20 mouse cellular contexts compared by ENCODE assay signal in the genomic region with DNA sequence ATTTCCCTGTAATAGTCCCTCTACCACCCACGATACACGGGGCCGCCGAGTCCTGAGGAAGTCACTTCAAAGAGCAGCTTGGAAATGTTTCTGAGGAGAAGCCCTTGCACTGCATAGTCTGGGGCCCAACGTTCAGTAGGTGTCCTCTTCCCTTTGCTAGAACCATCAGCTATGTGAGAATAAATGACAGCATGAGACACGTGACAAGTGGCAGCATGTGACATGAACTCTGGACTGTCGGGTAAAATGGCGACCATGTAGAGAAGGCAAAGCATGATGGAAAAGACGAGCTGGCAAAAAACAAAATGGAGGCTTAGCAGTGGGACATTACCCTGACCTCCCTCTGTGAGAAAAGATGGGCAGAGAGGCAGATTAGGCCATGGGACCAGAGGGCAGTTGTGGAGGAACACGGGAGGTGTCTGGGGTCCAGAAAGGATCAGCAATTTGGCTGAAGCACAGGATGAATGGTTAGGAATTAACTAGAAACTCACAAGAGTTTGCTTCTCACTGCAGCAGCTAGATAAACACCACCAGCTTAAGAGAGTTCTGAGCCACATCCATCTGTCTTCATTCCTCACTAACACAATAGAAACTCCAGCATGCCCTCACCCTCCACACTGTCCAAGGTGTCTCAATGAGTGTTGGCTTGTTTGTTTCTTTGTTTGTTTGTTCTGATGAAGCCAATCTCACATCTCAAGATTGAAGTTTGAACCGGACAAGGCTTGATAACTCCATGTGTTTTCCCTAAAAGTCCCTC.
A peak's percentile ranks its signal among the peaks of the same experiment; 100 is the strongest.
DNase-seq lines count a peak whose midpoint lies in the region; ATAC-seq lines count a peak whose summit lies in the region.
"Had no signal": no experiment of that assay in that cellular context is flagged by ENCODE, and none has a peak within 500 bp of the region (broad histone marks: within the 10 kb centered on the region; RNA-seq: fewer than 3 reads in every experiment).

No protein-coding gene starts in this region.

- H3K9ac ChIP-seq in limb, embryonic 13.5 days, result no peak overlapping the region
- no peak overlapping the region for H3K9ac ChIP-seq in hindbrain, embryonic 12.5 days
- H3K9ac ChIP-seq: heart, embryonic 13.5 days; liver, embryonic 14.5 days; midbrain, embryonic 12.5 days; neural tube, embryonic 15.5 days had no signal

- peaks cover 4% of the 10 kb centered on the region; the same call in 1 of the 2 replicates for H3K36me3 ChIP-seq in embryonic facial prominence, embryonic 10.5 days (replicated peaks)
- H3K36me3 ChIP-seq in limb, embryonic 13.5 days, result peaks cover 5% of the 10 kb centered on the region
- H3K36me3 ChIP-seq in hindbrain, embryonic 12.5 days, result no peaks in the 10 kb centered on the region
- H3K36me3 ChIP-seq: midbrain, embryonic 12.5 days; neural tube, embryonic 15.5 days had no signal

- H3K4me1 ChIP-seq in embryonic facial prominence, embryonic 10.5 days, result 0 out of 2 replicates have a peak, but pooled peaks cover 2% of the 10 kb centered on the region
- peaks cover 25% of the 10 kb centered on the region for H3K4me1 ChIP-seq in limb, embryonic 13.5 days
- H3K4me1 ChIP-seq in hindbrain, embryonic 12.5 days, result no peaks in the 10 kb centered on the region
- H3K4me1 ChIP-seq: midbrain, embryonic 12.5 days had no signal

- ATAC-seq in frontal cortex, adult (ENCODE audit: low TSS enrichment), result peak; percentile 34
- ATAC-seq in limb, embryonic 13.5 days (ENCODE audit: low FRiP score, low read depth), result no peak
- ATAC-seq in hindbrain, embryonic 12.5 days (ENCODE audit: low FRiP score), result no peak
- ATAC-seq: activated CD4-positive, CD25-positive, alpha-beta regulatory T cell, adult 4 months; hindbrain, postnatal 0 days had no signal

- DNase-seq in frontal cortex, postnatal 10 days (ENCODE audit: low spot score in 2 of 2), result no peak
- peak; percentile 4 for DNase-seq in embryonic facial prominence, embryonic 10.5 days (ENCODE audit: low spot score)
- DNase-seq in kidney, adult 9 months, result peak; percentile 88
- DNase-seq in right cerebral cortex, postnatal 10 days (ENCODE audit: low spot score in 2 of 2), result no peak
- DNase-seq: B cell, adult 2 months; cerebellum, adult 9-11 months; embryo, embryonic 11 days; heart, postnatal 36 days; layer of hippocampus, postnatal 36 days; thymus, postnatal 36 days had no signal

- WGBS in embryonic facial prominence, embryonic 10.5 days, result 88% methylated on average over 11 of the region's 11 CpGs
- WGBS in limb, embryonic 13.5 days, result 87% methylated on average over 11 of the region's 11 CpGs
- WGBS in hindbrain, embryonic 12.5 days, result 84% methylated on average over 11 of the region's 11 CpGs

- no peaks in the 10 kb centered on the region for H3K9me3 ChIP-seq in embryonic facial prominence, embryonic 10.5 days
- H3K9me3 ChIP-seq in limb, embryonic 13.5 days, result no peaks in the 10 kb centered on the region
- H3K9me3 ChIP-seq in hindbrain, embryonic 12.5 days (replicated peaks), result no peaks in the 10 kb centered on the region
- H3K9me3 ChIP-seq: heart, embryonic 13.5 days; midbrain, embryonic 12.5 days; neural tube, embryonic 15.5 days had no signal

- no peak overlapping the region for H3K27ac ChIP-seq in embryonic facial prominence, embryonic 10.5 days (replicated peaks)
- peak overlapping the region; percentile 77 for H3K27ac ChIP-seq in limb, embryonic 13.5 days
- no peak overlapping the region for H3K27ac ChIP-seq in hindbrain, embryonic 12.5 days
- H3K27ac ChIP-seq: heart, embryonic 13.5 days; hindbrain, postnatal 0 days; liver, embryonic 14.5 days; midbrain, embryonic 12.5 days; neural tube, embryonic 15.5 days had no signal

- no peak overlapping the region for H3K4me2 ChIP-seq in limb, embryonic 13.5 days (replicated peaks)
- no peak overlapping the region for H3K4me2 ChIP-seq in hindbrain, embryonic 12.5 days (replicated peaks)
- H3K4me2 ChIP-seq: heart, embryonic 13.5 days; midbrain, embryonic 12.5 days; neural tube, embryonic 15.5 days had no signal

- H3K27me3 ChIP-seq in embryonic facial prominence, embryonic 10.5 days (replicated peaks; ENCODE audit: low read depth, poor library complexity, severe bottlenecking), result no peaks in the 10 kb centered on the region
- no peaks in the 10 kb centered on the region for H3K27me3 ChIP-seq in limb, embryonic 13.5 days
- H3K27me3 ChIP-seq in hindbrain, embryonic 12.5 days, result no peaks in the 10 kb centered on the region
- H3K27me3 ChIP-seq: heart, embryonic 13.5 days; midbrain, embryonic 12.5 days; neural tube, embryonic 15.5 days had no signal

- no peak overlapping the region for H3K4me3 ChIP-seq in embryonic facial prominence, embryonic 10.5 days
- no peak overlapping the region for H3K4me3 ChIP-seq in limb, embryonic 13.5 days
- no peak overlapping the region for H3K4me3 ChIP-seq in hindbrain, embryonic 12.5 days
- H3K4me3 ChIP-seq: erythroblast, embryonic 14.5 days; heart, embryonic 13.5 days; midbrain, embryonic 12.5 days; neural tube, embryonic 15.5 days had no signal

Comparison
In these comparisons a context has a peak if more than half of its experiments do, and no peak if none do; other contexts are left out.
1. DNase-seq: peak in embryonic facial prominence, embryonic 10.5 days (single experiment) and kidney, adult 9 months (single experiment); none in frontal cortex, postnatal 10 days (0 of 2) and right cerebral cortex, postnatal 10 days (0 of 2).